Mouse (Mus musculus) intestine, postnatal 0 days (tissue): ENCODE data around the gene Tshz2. TPM values are rescaled to one million over a fixed set of nuclear protein-coding genes. Genes with fewer than 3 reads are reported as not detected.

Experiments used
- ATAC-seq: fragments of 200-750 bp; cut with Nextera tagmentation; 2 replicates; pipeline ENCODE4 v1.8.0; 2017; ENCODE audit warnings: mild to moderate bottlenecking, moderate TSS enrichment, moderate library complexity
- H3K27ac ChIP-seq: fragments of 300-500 bp; sonication (generic); 2 replicates; pipeline ENCODE4 v1.5.1; 2014; ENCODE audit warnings: mild to moderate bottlenecking, low read depth, low read length, moderate library complexity
- H3K27me3 ChIP-seq: fragments of 300-500 bp; sonication (generic); replicated peaks from 2 replicates; pipeline ENCODE4 v1.6.1; 2014; ENCODE audit warnings: low read length, mixed read lengths; ENCODE audit not compliant: control insufficient read depth, insufficient read depth
- H3K36me3 ChIP-seq: fragments of 300-500 bp; sonication (generic); 2 replicates; pipeline ENCODE4 v1.6.1; 2014; ENCODE audit warnings: mild to moderate bottlenecking, moderate library complexity; ENCODE audit not compliant: control insufficient read depth, insufficient read depth
- H3K4me1 ChIP-seq: fragments of 300-500 bp; sonication (generic); replicated peaks from 2 replicates; pipeline ENCODE4 v1.6.1; 2014; ENCODE audit warnings: antibody characterized with exemption, low read length, mixed read lengths; ENCODE audit not compliant: control insufficient read depth, insufficient read depth
- H3K4me2 ChIP-seq: fragments of 300-500 bp; sonication (generic); replicated peaks from 2 replicates; pipeline ENCODE4 v1.6.1; 2014; ENCODE audit warnings: low read depth, mild to moderate bottlenecking, moderate library complexity
- H3K4me3 ChIP-seq: fragments of 300-500 bp; sonication (generic); 2 replicates; pipeline ENCODE4 v1.5.1; 2014; ENCODE audit warnings: low read depth, low read length
- H3K9ac ChIP-seq: fragments of 300-500 bp; sonication (generic); 2 replicates; pipeline ENCODE4 v1.6.1; 2014; ENCODE audit warnings: mild to moderate bottlenecking, low read depth, low read length
- H3K9me3 ChIP-seq: fragments of 300-500 bp; sonication (generic); 2 replicates; pipeline ENCODE4 v1.6.1; 2016; ENCODE audit warnings: mixed run types; ENCODE audit not compliant: control insufficient read depth
- CTCF ChIP-seq: sonication (generic); IDR thresholded peaks from 2 replicates; pipeline ENCODE4 v1.5.1; 2016; ENCODE audit warnings: low read depth, mild to moderate bottlenecking, control low read depth, antibody characterized with exemption, moderate library complexity
- WGBS: fragments of 180-500 bp; shearing (Covaris S2); extraction: QIAGEN DNeasy Blood & Tissue Kit; methylation state at CpG from one replicate; pipeline ENCODE4 v1.1.7; 2014; 5-methylcytosine and 5-hydroxymethylcytosine counted together
- polyA plus RNA-seq: library from polyadenylated mRNA; unstranded; fragments of >200 nt; fragmentation: Nextera tagmentation; extraction: Ambion mirVana; gene quantifications from 2 replicates; pipeline ENCODE4 v1.2.1, GENCODE M21; 2015

Tshz2 gene
- polyA plus RNA-seq, 1 experiment from 2014 or later, result 6.3 TPM

DNA sequence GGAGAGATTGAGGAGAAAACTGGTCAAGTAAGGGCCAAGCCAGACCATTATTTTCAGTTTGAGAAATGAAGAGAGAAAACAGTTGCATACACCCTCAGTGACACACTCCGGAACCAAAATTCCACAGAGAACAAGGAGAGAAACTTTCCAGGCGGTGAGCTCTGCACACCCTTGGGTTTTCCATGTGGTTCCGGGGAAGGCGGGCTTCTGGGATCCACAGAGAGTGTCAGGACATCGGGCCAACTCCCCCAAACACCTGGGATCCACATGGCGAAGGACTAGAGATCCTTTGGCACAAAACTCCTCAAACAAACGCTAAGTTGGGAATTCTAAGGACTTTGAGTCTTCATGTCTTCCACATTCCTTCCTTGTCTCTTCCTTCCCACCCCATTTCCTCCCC lies 38.5 kb downstream of the Tshz2 start:
- Histone ChIP-seq H3K36me3 (no peaks in the 10 kb centered on the region), H3K9ac (no peak overlapping the region), H3K4me1 (0 out of 2 replicates have a peak, but pooled peaks cover 9% of the 10 kb centered on the region), H3K27me3 (no peaks in the 10 kb centered on the region), H3K4me2 (no peak overlapping the region), H3K4me3 (no peak overlapping the region), H3K27ac (no peak overlapping the region), H3K9me3 (no peaks in the 10 kb centered on the region)
- no peak for ATAC-seq
- no peak for TF ChIP-seq CTCF
- WGBS, result 77% methylated on average over 7 of the region's 7 CpGs

DNA sequence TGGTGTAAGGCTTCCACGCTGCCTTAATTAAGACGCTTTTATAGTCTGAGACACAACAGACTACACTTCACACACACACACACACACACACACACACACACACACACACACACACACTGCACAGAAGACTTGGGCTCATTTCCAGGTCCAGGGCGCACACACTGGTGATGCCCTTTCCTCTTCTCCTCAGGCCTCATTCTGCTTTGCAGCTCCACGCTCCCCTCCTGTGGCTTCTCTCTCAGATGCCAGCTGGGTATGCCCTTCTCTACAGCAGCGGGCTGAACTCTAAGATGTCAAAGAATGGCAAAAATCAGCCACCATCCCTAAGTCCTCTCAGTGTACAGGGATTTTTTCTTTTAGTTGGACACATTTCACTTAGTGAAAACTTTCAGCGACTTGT lies 41.0 kb downstream of the Tshz2 start:
- H3K4me1 ChIP-seq, result 0 out of 2 replicates have a peak, but pooled peaks cover 4% of the 10 kb centered on the region
- TF ChIP-seq CTCF, result peak; percentile 35; the same call in 1 of the 2 replicates
- H3K4me3 ChIP-seq, result no peak overlapping the region
- no peak overlapping the region for H3K27ac ChIP-seq
- 74% methylated on average over 6 of the region's 6 CpGs for WGBS
- H3K9me3 ChIP-seq, result no peaks in the 10 kb centered on the region
- no peak overlapping the region; the same call in 1 of the 2 replicates for H3K9ac ChIP-seq
- no peak overlapping the region for H3K4me2 ChIP-seq
- no peaks in the 10 kb centered on the region for H3K36me3 ChIP-seq
- ATAC-seq, result no peak
- no peaks in the 10 kb centered on the region for H3K27me3 ChIP-seq

DNA sequence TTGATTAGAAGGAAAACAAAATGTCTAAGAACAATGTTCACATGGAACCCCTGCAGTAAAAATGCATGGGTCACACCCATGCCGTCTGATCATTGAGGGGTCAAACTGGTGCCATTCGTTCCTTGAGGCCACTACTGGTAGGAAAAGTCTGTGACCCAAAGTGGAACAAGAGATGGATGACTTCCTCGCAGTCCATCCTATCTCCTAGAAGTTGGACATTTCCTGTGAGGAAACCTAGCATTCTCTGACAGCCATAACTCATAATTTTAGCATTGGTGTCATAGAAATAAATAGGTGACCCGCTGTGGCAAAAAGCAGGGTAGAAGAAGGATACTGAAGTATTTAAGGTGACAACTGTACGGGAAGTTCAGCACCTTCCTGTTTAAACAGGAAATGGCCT lies 41.4 kb downstream of the Tshz2 start:
- Histone ChIP-seq H3K36me3 (no peaks in the 10 kb centered on the region), H3K27ac (no peak overlapping the region; the same call in 1 of the 2 replicates)
- TF ChIP-seq CTCF, result no peak

DNA sequence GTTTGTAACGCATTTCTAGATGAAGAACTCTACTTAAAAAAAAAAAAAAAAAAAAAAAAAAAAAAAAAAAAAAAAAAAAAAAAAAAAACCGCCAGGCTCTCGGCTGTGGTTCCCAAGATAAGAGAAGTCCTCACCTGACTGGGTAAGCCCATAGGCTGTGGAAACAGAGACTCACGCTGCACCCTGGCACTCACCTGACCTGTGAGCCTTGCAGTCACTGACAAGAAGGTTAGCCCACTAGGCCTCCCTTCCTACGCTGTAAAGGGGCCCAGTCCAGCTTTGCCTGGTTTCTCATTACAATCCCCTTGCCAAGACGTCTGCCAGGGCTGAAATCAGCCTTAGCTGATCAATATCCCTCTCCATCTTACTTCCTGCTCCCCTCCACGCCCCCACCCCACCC lies 46.5 kb downstream of the Tshz2 start:
- ATAC-seq, result peak; percentile 99
- Histone ChIP-seq H3K4me2 (0 out of 2 replicates have a peak overlapping the region, but pooled peaks have one; percentile 3), H3K27me3 (no peaks in the 10 kb centered on the region), H3K36me3 (no peaks in the 10 kb centered on the region), H3K9me3 (no peaks in the 10 kb centered on the region), H3K4me1 (no peaks in the 10 kb centered on the region), H3K27ac (peak overlapping the region; percentile 36; the same call in 1 of the 2 replicates), H3K9ac (no peak overlapping the region), H3K4me3 (no peak overlapping the region)
- TF ChIP-seq CTCF, result no peak
- WGBS, result 34% methylated on average over 7 of the region's 7 CpGs

More for the DNA sequence above, 41.4 kb downstream of the Tshz2 start:
- Histone ChIP-seq H3K4me1 (0 out of 2 replicates have a peak, but pooled peaks cover 4% of the 10 kb centered on the region), H3K9ac (no peak overlapping the region; the same call in 1 of the 2 replicates), H3K4me2 (no peak overlapping the region), H3K27me3 (no peaks in the 10 kb centered on the region), H3K4me3 (no peak overlapping the region), H3K9me3 (no peaks in the 10 kb centered on the region)
- WGBS, result 70% methylated on average over 5 of the region's 5 CpGs
- no peak for ATAC-seq

DNA sequence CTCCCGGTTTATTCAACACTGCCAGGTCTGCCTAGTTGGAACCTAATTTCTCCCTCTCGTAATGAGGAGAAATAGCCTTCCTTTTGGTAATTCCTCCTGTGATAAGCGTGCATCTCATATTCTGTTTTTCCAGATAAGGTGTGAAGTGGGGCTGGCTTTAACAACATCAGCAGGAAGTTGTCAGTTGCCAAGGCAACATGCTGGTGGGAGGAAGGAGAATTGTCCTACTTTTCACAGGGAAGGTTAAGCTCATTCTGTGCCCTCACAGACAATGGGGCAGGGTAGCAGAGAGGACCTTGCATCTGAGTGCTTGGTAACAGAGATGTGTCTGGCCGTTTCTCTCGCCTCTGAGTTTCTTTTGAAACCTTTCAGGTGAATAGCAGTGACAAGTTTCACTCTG lies 47.1 kb downstream of the Tshz2 start:
- Histone ChIP-seq H3K4me3 (no peak overlapping the region), H3K27ac (peak overlapping the region; percentile 36; the same call in 1 of the 2 replicates), H3K9me3 (no peaks in the 10 kb centered on the region), H3K9ac (no peak overlapping the region), H3K27me3 (no peaks in the 10 kb centered on the region), H3K4me1 (no peaks in the 10 kb centered on the region), H3K36me3 (no peaks in the 10 kb centered on the region), H3K4me2 (no peak overlapping the region)
- WGBS, result 52% methylated on average over 5 of the region's 5 CpGs
- ATAC-seq, result no peak
- no peak for TF ChIP-seq CTCF

DNA sequence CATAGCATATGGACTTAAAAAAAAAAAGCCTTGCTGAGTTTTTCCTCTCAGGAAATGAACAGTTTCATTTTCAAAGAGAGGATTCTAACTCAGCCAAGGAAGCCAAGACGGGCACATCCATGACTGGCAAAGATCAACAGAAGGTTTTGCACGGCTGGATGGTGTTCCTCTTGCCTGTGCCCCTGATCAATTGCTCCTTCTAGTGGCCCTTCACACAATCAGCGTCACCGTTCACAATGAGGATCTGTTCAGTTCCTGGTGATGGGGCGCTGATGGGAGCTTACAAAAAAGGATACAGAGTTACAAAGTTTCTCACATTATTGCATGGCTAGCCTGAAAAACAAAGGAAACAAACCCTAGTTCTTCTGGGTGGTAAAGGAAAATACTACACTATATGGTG lies 52.4 kb downstream of the Tshz2 start:
- no peak overlapping the region for H3K9ac ChIP-seq
- no peak overlapping the region for H3K4me3 ChIP-seq
- no peaks in the 10 kb centered on the region for H3K9me3 ChIP-seq
- no peaks in the 10 kb centered on the region for H3K4me1 ChIP-seq
- peak; percentile 64 for TF ChIP-seq CTCF
- H3K4me2 ChIP-seq, result no peak overlapping the region
- H3K27ac ChIP-seq, result no peak overlapping the region
- ATAC-seq, result no peak
- no peaks in the 10 kb centered on the region for H3K27me3 ChIP-seq
- WGBS, result 54% methylated on average over 5 of the region's 5 CpGs
- H3K36me3 ChIP-seq, result no peaks in the 10 kb centered on the region

DNA sequence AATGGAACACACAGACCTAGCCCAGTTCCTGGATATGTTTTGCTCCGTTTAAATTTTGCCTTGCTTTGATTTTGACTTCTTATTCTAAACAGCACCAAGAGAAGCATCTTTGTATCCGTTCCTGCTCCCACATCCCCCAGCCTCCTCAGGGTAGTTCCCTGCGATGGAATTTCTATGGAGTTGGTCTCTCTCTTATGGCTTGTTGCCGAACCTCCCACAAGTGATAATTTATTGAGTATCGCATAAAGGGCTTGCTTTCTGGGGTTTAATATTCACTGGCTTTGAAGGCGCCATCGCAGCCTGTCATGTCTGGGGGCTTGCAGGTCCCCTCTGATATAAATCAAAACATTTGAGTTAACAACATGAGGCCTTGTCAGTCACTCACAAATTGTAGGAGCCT lies 52.9 kb downstream of the Tshz2 start:
- Histone ChIP-seq H3K4me3 (no peak overlapping the region), H3K27me3 (no peaks in the 10 kb centered on the region), H3K9ac (no peak overlapping the region), H3K9me3 (no peaks in the 10 kb centered on the region), H3K36me3 (no peaks in the 10 kb centered on the region), H3K27ac (no peak overlapping the region), H3K4me2 (no peak overlapping the region), H3K4me1 (no peaks in the 10 kb centered on the region)
- ATAC-seq, result no peak
- no peak for TF ChIP-seq CTCF
- 76% methylated on average over 7 of the region's 7 CpGs for WGBS
